Mouse (Mus musculus) left cerebral cortex, adult 18-20 months (tissue): ENCODE data around the gene Svopl. TPM values are rescaled to one million over a fixed set of nuclear protein-coding genes. Genes with fewer than 3 reads are reported as not detected.

Source experiments
- DNase-seq, 2 experiments: peaks; one replicate each; pipeline ENCODE4 v3.0.0; 2021 to 2022; ENCODE audit warnings: low spot score in 2 of 2, mixed read lengths in 1 of 2
- long read RNA-seq, 2 experiments: library from polyadenylated mRNA; stranded (forward); transcript quantifications; one replicate each; pipeline ENCODE4 v2.0.0; 2021
- total RNA-seq, 2 experiments: library from RNA; stranded (reverse); gene quantifications; 2 replicates each; pipeline ENCODE4 v1.2.3; 2021

The Svopl gene
- not detected for total RNA-seq
- long read RNA-seq, experiment 1 = 0 reads
- long read RNA-seq, experiment 2 = 0 reads

DNA sequence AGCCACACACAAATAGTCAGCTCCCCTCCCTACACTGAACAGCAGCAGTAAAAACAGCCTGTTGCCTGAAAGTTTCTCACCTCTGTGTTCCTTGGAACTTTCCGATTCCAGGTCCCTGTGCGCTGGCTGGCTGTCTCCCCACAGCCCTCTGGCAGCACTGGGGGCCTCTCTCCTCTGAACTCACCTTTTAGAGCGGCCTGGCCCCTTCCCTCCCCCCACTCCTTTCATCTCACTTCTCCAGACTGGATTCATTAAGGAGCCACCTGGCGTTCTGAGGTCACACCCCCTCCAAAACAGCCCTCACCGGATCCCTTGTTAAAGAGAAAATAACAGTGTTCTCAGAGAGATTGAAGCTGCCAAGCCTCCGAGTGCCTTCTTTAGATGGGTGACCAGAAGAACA lies at the start of gene Svopl:
Gene Svopl, minus strand, starts transcription at position 159 of the 400 bp plus-strand sequence.
- DNase-seq = no peak

DNA sequence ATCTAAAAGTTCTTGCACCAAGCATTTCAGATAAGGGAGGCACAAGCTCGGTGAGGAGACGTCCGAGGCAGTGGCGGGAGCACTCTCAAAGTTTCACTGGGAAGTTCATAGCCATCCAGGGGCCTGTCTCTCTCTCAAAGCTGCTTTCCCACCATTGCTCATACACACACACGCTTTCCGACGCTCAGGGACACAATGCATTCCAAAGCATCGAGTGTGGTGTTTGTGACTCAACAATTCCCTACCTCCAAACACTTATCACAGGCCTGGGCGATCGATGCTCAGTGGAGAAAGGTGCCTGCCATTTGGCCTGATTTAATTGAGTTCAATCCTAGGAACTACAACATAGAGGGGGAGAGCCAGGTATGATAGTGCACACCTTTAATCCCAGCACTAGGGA lies 47.9 kb upstream of the Svopl start:
- no peak for DNase-seq

DNA sequence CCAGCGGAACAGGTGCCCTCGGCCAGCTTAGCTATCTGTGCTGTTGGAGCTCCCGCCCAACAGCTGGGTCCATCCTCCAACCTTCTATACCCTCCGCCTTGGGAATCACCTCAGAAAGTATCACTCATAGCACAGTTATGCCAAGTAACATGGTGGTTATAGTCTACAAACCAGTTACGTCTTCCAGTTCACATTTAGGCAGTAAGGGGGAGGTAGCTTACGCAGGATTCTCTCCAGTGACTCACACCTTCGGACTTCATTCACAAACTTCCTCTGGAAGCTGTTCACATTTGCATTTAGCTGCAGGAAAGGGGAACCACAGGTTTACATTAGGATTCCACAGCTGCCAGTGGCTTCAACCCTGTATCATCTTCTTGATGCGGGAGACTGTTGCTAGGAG lies 45.7 kb upstream of the Svopl start:
- DNase-seq = no peak

DNA sequence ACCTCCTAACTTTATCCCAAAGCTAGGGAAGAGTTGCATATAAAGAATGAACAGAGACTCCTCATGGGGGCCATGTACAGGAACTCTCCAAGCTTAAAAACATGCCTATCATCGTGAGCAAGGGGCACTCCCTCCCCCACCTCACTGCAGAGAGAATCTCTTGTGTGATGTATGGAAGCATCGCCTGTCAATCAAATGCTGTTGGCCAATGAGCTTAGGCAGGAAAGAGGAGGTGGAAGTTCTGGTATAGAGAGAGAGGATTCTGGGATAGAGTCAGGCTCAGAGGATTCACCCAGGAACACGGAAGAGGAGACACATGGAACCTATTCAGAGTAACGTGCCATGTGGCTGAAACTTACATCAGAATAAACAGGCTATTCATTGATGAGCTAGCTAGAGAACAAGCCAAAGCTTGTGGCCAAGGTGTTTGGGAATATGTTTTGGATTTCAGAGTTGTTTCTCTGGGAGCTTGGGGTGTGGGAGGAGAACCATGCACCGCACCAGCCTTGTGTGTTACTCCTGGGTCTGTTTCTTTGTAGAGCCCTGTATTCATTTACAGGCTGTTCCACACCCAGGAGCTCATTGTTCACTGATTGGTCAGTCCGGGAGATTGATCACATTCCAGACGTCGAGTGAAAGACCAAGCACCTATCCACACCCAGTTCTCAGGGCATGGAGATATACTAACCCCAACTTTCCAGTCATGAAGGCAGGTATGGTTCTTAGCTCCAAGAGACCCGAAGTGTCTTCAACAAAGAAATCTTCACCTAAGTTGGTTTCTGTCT lies 40.6 kb upstream of the Svopl start:
- DNase-seq = no peak

DNA sequence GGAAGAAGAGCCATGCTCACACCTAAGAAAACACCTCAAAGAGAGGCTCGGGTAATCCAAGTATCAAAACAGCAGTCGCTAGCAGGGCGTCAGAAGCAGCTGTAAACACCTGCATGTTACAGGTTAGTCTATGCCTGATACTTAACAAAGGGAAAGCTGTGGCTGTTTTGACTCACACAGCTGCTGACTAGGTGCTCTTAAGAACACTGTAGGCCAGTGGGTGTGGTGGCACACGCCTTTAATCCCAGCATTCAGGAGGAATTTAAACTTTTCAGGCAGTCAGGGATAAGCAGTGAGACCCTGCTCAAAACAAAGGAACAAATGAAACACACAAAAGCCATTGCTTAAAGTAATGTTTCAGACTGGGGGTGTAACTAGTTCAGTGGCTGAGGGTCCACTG lies 36.4 kb upstream of the Svopl start:
- no peak for DNase-seq

DNA sequence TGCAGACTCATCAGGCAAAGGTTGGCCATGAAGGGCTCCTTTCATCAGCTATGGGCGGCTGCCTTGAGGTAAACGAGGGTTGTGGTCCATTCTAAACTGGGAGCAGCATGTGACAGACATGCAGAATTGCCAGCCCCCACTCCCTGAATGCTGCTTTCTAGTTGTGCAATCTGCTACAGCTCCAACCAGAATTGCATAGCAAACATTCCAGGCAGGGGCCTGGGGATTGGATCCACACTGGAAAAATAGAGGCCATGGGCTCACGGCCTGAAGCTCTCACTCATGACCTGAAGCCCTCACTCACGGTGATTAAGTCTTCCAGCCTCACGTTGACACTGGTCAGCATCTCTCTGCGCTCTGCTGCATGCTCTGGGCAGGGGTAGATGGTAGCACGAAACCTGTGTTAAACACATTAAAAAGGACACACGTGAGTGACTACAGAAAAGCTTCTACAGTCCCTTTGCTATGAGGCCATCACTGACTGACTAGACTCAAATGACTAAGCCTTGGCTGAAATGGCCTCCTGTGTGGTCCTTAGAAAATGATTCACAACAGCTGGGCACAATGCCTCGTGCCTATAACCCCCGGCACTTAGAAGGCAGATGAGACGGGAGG lies 35.0 kb upstream of the Svopl start:
- DNase-seq = no peak

DNA sequence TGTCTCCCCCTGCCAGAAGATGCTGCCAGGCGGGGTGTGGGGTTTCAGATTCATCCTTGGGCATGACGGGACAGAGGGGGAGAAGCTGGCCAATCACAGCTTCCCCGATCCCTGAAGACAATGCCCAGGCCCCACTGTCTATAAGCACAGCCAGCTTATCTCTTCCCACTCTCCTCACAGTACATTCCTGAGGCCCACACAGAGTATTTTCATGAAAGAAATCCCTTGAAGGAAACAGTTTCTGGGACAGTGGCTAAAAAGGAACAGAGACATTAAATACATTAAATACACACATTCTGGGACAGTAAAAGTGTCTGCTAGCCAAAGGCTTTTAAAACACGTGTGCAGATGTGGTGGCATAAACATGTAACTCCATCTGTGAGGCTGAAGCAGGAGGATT lies 33.6 kb upstream of the Svopl start:
- no peak for DNase-seq

DNA sequence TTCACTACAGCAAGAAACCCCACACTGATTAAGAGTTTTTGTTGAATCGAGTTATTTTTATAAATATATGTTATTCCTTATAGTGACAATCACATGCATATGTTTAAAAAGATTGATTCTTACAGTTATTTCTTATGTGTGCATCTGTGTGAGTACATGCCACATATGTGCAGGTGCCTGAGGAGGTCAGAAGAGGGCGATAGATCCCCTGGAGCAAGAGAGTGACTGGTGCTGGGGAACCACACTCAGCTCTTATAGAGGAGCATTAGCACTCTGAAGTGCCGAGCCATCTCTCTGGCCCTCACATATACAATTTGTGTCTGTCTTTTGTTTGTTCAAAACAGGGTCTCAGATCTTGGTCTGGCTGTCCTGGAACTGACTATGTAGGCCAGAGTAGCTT lies 26.8 kb upstream of the Svopl start:
- DNase-seq = no peak

DNA sequence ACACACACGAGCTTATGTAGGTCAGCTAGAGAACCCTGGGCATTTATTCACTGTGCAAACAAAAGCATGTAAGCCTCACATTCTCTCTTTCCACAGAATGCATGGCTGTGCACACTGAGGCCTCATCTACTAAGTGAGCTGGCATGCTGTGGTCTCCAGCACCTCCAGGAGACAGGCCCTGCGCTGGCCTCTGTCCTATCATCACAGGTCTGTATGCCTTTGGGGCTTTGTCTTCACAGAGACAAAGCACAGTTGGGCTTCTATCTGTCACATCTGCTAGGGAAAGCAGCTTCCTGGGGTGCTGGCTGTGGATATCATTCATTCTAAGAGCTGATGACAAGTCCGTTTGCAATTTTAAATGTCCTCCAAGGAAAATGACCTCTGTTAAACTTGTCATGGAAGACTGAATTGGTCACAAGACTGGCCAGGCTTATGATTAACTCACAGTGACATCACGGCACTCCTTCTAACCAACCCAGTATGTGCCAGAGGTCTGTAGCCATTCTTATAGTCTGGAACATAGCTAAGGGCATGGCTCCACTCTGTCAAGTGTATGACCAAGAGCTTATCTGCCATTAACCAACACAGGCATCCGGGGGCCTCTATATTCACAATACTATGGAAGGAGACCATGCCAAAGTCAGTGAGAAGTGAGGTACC lies 25.5 kb upstream of the Svopl start:
- DNase-seq = no peak

DNA sequence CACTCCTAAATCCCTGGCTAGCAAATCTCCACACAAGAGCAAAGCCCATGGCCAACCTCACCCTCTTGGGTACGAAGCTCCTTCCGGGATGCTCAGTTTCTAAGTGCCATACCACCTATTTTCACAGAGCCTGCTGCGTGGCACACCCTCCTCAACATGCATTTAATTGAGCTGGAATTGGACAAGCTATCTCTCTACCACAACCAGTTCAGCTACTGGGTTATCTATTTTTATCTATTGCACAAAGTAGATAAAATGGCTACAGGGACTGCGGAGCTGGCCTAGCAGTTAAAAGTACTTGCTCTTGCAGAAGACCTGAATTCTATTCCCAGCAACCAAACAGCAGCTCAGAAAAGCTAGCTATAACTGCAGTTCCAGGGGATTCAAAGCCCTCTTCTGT lies 24.5 kb upstream of the Svopl start:
- DNase-seq = no peak

DNA sequence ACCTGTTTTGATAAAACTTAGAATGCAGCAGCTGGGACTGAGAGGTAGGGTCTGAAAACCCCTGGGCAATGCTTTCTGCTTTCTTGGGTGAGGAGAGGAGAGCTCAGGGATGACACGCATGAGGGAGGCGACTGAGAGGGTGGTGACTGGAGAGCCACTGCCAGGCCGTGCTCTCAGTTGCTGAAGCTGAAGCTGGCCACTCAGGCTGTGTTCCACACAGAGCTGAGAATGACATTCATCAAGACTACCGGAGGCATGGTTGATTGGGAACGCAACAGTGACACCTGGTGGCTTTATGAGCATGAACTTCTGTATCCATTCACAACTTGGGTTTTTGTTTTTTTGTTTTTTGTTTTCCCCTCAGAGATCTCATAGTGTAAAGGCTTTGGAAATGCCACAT lies 19.4 kb upstream of the Svopl start:
- DNase-seq = peak; percentile 41 to 52

DNA sequence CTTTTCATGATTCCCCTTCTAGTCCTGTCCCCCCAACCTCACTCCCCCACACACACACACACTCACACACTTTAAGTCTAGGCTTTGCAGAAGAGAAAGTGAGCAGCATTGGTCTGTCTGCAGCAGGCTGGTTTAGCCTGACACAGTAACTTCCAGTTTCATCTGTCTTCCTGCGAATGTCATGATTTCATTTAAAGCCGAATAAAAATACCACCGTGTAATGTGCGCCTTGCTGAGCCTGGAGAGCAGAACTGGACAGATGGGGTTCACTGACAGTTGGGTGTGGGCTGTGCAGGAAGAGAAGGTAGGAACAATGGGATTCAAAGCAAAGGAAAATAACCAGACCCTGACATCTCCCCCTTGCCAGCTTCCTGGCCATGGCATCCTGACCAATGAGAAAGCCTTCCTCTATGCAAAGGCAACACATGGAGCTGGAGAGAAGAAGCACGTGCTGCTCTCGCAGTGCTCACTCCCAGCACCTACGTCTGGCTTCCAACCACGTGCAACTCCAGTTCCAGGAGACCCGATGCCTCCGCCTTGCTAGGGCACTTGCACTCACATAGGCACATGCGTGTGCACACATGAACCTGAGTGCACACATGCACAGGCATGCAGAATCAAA lies 18.8 kb upstream of the Svopl start:
- DNase-seq = peak; percentile 18 to 49

DNA sequence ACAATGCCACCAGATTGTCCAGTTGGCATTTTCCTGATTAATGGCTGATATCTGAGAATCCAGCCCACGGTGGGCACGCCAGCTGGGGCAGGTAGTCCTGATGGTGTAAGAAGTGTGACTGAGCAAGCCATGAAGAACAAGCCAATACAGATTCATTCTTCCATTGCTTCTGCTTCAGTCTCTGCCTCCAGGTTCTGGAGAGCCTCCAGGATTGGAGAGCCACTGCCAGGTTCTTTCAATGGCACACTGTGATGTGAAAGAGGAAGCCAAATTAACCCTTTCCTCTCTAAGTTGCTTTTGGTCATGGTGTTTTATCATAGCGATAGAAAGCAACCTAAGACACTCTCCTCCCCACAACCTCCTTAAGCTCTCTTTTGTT lies 18.3 kb upstream of the Svopl start:
- peak; percentile 51 to 62 for DNase-seq

DNA sequence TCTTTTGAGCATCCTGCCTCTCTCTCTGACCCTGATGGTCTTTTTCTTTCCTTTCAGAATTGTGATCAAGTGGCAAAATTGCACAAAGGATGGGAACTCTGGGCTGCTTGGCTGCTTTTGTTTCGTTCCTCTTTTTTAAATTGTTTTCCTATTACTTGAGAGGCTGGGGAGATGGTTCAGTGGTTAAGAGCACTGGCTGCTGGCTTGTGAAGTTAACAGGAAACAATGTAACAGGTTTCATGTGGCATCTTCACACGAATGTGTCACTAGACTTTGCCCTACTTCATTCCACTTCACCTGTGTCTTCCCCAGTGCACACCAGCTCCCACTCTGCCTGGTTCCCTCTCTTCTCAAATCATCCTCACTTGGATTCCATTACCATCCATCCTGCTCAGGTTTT lies 17.8 kb upstream of the Svopl start:
- no peak for DNase-seq

DNA sequence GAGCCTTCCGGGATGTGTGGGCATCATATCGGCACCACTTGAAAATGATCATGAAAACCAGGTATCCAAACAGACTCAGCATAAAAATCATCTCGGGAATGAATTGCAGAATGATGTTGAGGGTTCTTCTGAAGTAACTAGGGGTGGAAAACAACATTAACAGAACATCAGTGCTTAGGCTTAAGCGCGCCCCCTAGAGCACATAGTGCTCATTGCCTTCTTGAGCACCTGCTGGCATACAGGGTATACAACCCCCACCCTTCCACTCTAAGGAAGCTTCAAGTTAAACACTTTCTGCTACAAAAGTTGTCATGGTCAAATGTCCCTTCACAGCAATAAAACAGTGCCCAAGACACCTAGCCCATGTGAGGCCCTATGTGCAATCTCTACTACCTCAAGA lies 12.0 kb upstream of the Svopl start:
- DNase-seq = no peak

DNA sequence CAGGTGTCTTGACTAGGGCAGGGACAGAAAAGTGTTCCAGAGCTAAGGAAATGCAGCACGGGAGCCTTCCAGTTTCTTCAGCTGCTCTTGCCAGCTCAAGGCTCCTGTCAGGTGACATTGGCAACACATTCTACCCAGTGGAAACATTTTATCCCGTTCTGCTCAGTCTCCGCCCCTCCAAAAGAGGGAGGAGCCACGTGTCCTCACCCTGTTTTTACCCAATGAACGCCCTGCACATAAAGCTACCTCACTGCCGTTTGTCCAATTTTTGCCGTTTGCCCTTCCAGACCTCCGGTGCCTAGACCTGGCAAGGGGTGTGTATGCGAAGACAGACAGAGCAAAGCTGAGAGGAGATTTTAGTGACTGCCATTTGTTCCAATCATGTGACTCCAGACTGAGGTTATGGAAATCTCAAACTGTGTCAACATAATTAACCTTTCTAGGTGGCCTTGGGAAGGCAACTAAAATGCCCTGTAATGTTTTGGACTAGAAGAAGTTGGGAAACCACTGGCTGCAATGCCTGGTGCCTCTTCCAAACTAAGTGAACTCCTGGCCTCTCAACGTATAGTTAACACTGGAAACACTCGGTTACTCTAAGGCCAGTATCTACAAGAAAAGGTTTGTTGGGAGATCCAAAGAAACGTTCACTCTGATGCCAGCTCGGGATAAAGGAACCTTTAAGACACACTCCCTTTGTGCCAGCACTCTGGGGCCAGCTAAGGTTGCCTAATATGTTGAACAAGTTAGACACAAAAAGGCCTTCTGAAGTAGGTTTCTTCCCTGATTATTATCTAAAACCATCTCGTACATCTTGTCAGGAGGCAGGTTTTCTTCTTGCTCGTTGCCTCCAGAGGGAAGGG lies 8.9 kb upstream of the Svopl start:
- DNase-seq = no peak

DNA sequence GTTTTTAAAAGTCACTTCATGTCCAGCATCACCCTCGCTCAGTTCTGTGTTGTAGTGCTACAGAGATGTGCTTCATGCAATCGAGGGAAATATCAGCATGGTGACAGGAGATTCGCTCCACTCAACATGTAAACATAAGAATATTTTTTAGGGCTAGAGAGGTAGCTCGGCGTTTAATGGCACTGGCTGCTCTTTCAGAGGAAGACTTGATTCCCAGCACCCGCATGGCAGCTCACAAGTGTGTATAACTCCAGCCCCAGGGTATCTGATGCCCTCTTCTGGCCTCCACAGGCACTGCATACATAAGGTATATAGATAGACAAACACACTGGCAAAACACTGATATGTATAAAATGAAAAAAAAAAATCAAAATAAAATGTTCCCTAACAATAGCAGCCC lies 2.8 kb upstream of the Svopl start:
- no peak for DNase-seq

DNA sequence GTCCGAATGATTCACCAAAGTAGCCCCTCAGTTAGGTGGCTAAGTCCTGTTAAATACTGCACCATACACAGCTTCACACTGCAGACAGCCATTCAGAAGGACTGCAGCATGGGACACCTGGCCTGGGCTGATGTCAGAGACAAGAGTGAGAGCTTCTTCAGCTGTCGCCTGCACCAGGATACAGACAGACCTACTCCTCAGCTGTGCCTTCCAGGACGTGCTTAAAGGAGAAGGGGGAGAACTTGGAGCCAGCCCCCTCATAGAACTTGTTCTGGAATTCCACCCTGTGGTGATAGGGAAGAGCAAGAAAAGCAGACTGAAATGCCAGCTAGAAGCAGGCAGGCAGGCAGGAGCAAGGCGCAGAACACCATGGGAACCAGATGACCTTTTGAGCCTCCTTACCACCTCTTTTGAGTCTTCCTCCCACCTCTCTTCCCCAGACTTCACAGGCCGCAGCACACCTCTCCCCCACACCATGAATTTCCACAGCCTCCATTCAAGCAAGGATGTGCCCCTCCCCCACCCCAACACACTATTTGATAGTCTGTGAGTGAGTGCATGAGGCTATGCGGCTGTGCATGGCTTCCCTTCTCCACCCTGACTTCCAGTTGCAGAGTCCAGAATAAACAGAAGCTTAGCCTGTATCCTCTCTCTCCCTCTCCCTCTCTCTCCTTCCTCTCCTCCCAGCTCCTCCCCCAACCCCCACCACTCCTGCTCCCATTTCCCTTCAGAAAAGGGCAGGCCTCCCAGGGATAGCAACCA lies 2.2 kb upstream of the Svopl start:
- no peak for DNase-seq

DNA sequence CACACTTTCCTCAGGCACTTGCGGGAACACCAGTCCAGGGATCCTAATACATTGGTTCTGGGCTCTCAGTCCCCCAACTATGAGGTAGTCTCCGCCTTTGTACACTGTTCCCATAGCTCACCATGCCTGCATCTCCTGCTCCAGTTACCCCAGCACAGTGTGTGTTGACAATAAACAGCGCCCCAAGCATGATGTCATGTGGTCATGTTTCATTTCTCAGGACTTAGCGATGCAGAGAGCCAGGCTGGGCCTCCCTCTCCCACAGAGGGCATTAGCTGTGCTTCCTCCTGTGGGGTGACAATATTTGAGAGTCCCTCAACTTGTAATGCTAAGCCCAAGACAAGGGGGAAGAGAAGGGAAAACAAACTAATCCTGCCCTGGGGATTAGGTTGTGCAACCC lies 1.2 kb upstream of the Svopl start:
- no peak for DNase-seq

DNA sequence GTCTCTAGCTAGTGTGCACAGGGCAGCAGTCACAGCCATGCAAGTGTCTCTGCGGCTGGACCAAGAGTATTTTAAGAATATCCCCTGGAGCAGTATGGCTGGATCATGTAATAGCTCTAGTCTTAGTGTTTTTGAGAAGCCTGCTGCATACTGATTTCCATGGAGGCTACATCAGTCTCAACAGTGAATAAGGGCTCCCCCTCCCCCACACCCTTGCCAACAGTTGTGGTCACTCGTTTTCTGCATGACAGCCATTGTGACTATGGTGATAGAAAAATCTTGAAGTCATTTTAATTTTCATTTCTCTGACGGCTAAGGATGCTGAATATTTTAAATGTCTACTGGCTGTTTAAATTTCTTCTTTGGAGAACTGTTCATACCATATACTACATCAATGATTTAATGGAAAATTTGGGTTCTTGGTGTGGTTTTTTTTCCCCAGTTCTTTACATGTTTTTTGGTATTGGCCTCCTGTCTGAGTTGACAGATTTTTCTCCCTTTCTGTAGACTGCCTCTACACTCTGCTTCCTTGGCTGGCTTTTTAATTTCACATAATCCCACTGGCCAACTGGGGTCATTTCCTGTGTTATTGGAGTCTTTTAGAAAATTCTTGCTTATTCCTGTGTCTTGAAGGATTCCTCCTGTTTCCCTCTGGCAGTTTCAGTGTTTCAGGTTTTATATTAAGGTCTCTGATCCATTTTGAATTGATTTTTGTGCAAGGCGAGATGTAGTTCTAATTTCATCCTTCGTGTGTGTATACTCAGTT lies 13.8 kb downstream of the Svopl start:
- DNase-seq = no peak
